Mouse (Mus musculus) kidney, postnatal 4 days (tissue): Measurements from ENCODE around the gene Cerk.
A peak's percentile ranks its signal among the peaks of the same experiment; 100 is the strongest.

Experiments
- DNase-seq, 2 experiments: peaks; one replicate each; pipeline ENCODE4 v3.0.0; 2021; ENCODE audit warnings: mixed read lengths in 2 of 2

The Cerk gene

DNA sequence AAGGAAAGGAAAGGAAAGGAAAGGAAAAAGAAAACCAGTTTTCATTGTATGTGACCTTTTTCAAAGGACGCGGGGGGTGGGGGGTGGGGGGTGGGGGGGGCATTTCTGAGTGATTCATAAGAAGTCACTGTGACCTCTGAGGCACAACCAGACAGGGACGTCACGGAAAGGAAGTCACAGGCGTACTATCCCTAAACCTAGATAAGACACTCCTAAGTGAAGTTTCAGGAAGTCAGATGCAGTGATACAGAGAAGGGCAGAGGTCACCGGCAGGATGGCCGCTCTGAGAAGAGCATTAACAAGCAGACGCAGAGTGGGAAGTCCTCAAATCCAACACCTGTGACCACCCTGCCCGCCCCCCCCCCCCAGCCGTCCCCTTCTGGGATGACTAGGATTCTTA is 25.0 kb downstream of the Cerk start:
- DNase-seq: no peak

DNA sequence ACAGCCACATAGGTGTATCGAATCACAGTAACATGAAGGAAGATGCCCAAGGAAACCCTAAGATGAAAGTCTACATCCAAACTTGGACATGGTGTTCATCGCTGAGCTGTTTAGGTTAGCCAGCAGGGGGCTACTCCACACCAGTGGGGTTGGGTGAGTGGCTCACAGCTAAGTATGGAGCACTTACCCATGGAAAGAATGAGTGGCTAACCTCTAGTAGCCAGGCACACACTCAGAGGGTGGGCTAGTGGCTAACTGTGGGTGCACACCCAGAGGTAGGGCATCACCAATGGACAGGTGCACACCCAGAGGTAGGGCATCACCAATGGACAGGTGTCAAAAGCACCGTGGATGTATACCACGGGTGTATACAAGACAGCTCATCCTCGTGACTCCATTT is 26.2 kb downstream of the Cerk start:
- no peak for DNase-seq

DNA sequence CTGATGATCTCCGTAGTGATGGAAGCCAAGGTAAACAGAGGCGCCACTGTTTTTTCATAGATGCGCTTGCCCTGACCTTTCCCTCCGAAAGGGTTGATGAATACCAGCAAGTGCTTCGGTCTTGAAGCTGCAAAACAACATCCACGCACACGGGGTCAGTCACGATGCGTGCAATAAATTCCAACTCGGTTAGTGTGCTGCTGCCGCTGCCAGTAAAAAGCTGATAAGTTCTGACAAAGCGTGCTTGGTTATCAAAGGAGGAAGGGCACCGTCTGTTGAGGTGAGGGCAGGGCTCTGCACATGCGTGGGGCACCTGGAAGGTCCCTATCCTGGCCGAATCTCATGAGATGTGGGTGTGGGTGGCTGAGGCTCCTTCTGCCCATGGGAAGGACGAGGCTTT is 26.8 kb downstream of the Cerk start:
- DNase-seq: no peak

DNA sequence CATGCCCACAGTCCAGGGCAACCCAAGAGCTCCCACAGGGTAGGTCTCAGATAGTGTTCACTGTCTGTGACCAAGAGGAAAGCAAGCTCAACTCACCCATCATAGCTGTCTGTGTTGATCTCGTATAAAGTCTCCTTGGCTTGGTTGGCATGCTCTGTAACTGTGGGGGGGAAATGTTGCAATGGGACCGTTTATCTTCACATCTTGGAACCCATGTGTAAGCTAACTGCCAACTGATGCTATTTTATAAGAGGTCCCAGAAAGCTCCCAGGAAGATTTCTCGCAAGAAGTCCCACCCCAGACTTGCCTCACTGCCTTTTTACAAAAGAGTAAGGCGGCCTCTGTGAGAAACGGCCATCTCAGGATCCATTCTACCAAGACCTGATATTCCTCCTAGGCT is 29.4 kb downstream of the Cerk start:
- no peak for DNase-seq

DNA sequence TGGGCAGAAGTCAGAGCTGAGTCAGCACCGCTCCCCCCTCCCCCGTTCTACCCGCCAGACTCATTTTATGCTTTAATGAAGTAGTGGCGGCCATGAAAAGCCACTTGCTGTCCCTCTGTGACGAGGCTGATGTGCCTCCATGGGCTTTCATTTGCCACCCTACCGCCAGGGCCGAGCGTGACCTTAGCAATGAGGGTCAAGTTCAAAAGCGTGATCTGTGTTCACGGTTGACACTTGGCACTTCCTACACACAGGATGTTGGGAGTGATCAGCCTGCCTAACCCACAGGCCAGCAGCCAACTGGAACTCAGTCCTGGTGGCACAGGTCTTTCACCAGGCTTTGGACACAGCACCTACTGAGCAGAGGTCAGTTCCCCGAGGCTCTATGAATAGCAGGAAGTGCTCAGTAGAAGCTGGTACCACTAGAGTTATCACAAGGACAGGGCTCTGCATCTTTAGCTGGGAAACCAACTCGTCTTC is 32.4 kb downstream of the Cerk start:
- no peak for DNase-seq

DNA sequence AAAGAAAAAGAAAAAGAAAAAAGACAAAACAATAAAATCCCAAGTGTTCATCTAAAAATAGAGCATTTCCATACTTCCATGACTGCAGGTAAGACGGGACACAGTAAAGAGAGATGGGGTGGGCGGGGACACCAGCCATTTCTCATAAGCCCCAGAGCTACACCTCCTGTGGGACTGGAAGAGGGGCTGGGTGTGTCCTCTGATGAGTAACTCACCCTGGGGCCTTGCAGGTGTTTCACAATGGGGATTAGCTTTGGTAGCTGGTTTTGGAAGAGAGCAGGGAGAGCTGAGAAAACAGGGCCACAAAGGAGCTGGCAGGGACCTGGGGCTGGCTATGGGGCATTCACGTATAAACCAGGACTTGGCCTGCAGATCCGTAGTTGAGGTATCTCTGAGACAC is 35.3 kb downstream of the Cerk start:
- no peak for DNase-seq

DNA sequence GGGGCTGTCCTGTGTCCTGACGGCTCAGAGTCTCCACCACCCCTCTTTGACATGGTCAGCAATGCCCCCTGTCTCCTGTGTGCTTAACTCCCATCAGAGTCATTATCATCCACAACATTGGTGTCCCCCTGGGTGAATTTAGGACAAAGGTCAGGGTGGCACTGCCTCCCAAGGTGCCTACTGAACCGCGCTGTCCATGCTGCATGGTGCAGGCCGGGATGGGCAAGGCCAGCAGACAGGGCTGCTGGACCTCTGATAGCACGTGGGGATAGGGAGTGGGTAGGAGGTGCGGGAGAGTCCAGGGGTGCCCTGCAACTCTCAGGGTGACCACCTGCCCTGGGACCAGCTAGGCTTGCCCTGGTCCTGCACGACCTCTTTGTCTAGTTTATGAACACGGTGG is 39.0 kb downstream of the Cerk start:
- no peak for DNase-seq

DNA sequence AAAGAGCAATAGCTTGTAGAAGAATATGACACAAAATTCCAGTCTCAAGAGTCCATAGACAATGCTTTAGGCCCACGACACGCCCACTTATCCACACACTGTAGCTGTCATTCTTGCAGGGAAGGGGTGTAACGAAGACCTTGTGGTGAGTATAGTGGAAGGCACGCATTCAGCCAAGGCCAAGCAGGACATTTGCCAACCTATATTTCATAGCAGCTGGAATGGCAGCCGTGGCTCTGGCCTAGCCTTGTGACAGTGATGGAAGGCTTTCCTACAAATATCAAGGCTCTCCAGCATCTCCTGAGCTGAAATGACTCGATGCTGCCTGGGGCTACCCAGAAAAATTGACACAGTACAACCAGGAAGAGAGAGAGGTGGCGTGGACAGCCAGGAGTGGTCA is 40.9 kb downstream of the Cerk start:
- DNase-seq: no peak

DNA sequence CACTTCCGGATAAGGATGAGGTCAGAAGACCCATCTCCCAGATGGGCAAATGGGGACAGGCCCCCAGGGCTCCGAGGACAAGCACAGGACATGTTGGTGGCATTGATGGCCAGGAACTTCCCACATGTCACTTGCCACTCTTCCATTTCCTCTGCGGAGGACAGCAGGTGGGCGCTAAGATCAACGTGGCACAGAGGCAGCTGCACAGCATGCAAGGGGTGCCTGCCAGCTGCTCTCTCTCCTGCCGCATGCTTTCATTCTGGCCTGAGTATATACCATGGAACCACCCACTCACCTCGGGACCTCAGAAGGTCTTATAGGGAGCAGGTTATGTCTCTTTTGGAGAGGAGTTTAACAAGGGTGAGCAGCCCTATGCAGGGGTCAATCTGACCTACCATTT is 41.4 kb downstream of the Cerk start:
- DNase-seq: no peak

DNA sequence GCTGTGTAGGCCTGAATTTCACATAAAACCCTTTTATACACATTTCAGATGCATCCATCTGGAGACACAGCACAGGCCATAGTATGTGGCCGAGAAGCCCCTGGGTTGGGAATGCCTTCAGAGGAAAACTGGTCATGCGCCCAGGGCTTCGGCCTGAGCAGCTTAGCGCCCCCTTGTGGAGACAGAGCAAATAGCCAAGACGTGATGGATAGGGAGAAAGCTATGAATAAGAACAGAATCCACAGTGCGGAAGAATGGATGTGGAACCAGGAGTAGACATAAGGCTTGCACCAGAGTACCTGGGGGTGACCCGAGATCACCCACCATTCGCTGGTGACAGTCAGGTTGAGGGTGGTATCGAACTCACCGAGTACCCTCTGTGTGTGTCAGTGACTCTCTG is 45.6 kb downstream of the Cerk start:
- DNase-seq: peak; percentile 81 to 87

DNA sequence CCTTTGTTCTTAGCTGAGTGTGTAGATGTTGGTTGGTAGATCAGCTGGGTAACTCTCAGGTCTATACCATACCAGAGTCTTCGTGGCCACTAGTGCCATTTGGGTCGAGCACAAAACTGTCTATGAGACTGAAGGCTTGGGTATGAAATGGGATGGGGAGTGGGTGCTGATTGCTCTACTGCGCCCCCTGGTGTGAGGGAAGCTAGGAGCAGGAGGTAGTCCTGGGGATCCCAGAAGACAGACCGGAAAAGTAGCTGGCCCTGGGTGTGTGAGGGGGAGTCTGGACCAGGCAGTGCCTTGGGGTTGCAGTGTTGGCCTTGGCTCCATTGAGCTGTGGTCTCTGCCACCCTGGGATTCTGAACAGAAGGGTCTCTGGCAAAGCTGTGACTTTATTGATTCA is 48.3 kb downstream of the Cerk start:
- peak; percentile 71 to 73 for DNase-seq

DNA sequence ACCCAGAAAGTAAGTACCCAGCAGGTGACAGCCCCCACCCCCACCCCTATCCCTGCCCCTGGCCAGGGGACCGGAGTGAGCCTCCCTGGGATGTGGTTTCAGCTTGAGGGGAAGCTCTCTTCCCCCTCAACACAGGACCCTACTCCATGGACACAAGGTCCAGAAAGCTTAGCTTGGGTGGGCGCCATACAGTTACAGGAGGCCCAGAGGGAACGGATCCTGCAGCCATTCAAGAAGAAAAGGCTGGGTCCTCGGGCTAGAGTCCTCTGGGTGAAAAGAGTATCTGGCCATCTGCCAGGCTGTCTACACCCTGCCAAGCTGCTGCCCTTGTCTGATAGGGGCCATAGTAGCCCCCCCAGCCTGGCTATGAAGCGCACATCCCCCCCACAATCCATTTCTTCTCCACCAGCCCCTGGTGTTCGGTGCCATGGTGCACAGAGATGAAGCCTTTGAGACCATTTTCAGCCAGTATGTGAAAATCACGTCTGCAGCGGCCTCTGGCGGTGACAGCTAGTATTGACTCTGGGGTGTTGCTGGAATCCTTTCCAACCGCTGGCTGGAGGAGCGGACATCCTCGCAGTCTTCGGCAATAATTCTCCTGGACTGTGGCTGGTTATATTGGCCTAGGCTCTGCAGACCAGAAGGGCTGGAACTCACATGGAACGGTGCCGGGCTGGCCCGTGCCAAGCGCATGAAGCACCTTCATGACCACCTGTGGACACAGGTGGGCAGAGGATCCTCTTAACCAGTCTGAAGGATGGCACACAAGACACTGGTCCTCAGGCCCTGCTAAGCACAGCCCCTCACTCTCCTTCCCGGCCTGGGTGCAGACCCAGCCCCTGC is 50.8 kb downstream of the Cerk start:
- DNase-seq: peak; percentile 94 to 96

DNA sequence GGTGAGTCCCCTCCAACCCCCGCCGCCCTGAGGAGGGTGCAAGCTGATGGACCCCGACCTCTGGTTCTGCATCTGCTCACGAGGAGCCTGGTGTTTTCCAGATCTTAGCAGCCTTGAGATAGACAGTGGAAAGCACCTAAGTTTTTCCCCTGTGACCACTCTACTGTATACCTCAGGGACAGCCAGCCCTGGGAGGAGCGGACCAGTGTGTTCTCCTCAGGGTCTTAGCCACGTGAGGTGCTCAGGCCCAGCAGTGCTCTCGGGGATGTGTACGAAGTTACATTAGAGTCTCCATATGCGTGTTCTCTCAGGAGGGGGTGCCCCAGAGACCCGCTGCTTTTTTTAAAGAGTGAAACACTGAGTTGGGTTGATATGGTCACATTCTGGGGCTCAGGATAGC is 55.3 kb downstream of the Cerk start:
- no peak for DNase-seq

DNA sequence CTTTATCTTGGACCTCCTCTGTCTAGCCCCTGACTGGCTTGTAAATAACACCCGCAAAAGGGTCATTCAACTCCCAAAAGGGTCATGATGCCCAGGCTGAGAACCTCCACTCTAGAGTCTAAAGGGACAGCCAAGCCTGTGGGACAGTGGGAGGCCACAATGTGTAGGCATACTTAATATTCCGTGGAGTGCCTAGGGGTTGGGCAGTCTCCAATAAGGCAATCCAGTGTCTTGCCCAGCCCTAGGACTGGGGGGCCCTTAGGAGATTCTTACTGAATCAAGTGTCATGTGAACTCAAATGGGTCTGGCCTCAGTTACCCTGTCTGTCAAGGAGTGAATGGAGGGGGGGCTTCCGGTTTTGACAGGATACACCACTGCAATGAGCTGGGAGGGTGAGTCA is 56.9 kb downstream of the Cerk start:
- no peak for DNase-seq

DNA sequence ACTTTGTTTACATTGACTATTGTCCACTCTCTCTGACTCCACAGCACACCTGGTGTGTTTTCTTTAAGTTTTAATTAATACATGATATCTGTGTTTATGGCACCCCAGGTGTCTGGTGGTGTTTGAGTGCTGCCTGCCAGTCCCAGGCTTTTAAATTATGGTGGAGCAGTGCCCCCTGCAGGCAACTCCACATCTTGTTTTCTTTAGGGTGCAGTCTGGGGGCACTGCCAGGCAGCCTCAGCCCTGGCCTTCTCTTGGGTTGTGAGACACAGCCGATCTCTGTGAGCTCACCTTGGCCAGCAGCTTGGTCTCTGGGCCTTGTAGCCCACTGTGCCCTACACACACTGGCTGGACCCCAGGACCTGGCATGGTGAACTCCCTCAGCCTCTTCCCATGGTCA is 61.6 kb downstream of the Cerk start:
- DNase-seq: peak; percentile 86 to 87

DNA sequence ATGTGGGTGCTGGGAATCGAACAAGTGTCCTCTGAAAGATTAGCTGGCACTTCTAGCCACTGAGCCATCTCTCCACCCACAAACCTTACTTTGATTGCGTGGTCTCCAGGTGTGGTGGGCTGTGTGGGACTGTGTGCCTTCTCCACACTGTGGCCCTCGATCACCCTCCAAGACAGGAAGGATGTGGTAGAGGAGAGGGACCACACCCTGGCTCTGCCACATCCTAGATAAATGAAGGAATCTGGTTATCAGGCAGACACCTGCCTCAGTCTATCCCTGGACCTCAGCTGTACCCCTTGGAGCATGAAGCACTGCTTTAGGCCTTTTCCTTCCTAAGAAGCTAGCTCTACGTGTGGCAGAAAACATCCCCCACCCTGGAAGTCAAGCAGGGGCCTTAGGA is 62.5 kb downstream of the Cerk start:
- DNase-seq: no peak

DNA sequence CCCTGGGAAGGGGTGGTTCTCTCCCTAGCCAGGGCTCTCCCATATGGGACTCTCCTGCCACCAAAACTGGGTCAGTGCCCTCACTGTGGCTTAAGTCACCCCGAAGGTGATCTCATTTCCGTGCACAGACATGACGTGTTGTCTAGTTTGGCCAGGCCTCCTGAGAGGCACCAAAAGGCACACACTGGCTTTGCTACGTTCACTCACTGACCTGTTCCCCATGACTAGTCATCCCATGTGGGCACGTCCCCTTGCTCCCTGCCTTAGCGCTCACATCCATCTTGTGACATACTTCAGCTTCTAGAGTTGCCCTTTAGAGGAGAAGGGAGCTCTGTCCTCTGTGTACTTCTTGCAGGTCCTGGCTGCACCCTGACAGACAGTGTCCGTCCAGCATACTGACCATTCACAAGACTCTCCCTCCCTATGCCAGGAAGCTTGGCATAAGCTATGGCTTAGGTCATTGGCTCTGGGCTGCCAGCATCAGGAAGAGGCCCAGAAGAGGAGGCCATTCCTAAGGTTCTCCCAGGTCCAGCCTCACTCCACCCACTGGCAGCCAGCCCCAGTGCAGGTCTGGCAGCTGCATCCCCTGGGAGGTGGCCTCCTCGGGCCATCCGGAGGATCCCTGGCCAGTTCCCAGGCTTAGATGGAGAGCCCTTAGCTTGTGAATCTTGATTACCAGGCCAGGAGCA is 63.5 kb downstream of the Cerk start:
- DNase-seq: peak; percentile 30 to 50

DNA sequence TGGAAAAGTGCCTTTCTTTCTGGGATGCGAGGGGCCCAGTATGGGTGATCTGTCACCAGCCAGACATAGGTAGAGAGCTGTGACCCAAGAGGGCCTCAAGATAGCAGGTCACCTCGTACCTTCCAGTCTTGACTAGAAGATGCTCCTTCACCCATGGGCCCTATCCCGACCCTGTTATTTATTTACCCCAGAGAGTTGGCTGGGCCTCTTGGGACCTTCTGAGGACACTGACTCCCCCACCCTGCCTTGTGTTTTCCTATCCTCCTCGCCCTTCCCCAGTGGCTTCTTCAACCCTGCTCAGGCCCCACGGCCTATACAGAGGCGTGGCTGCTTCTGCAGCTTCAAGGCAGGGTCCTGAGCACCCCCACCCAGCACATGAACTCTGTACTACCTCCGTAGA is 66.8 kb downstream of the Cerk start:
- DNase-seq: no peak

DNA sequence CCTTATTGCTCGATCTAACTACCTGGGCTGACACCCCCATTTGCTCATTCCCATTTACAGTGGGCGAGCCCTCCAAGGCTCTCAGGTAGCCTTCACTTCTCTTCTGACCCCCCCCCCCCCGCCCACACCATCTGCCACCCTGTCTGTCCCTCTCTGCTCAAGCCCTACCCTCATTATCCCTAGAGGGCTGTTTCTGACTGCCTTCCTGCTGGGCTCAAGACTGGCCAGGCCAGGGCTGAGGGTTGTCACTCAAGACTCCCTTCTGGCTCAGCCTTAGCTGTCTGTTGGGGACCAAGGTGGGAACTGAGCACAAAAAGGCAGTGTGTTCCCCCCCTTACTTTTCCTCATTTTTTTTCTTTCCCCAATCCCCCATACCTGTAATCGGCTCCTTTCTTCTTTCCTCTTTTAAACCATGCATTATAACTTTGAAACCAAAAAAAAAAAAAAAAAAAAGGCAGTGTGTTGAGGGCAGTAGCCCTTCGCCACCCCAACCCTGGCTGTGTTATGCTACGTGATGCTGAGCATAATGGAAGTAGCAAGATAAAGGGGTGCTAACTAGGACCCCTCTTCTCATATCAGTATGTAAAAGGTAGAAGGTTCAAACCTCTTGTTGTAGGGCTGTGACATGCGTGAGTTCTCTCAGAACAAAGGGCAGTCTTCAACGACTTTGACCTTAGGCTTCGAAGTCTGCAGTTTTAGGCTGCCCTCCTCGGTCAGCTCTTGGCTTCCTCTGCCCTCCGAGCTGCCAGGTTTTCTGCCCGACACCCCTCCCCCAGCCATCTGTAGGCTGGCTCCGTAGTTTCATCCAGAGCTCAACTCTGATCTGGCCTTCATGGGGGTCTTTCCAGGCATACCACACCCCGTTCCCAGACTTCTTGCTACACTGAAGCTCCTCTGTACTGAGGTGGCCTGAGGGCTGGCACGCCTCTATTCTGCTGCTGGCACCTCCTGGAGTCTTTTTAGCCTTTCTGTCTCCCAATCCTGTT is 68.5 kb downstream of the Cerk start:
- no peak for DNase-seq

DNA sequence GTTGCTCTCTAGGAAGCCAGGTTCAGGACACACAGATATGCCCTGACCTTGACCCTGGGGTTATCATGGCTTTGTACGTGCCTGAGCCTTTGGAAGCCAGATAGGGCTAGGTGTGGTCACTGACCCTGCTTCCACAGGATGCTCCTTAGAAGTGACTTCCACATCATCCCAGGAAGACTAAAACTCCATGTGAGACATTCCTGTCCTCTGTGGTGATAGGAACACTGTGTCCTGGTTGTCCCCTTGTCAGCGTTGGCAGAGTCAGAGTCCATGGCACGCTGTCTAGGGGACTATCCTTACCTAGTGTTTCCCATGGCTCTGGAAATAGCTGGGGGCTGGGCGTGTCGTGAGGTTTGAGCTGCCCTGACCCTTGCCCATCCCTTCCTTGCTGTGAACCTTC is 69.5 kb downstream of the Cerk start:
- DNase-seq: no peak

DNA sequence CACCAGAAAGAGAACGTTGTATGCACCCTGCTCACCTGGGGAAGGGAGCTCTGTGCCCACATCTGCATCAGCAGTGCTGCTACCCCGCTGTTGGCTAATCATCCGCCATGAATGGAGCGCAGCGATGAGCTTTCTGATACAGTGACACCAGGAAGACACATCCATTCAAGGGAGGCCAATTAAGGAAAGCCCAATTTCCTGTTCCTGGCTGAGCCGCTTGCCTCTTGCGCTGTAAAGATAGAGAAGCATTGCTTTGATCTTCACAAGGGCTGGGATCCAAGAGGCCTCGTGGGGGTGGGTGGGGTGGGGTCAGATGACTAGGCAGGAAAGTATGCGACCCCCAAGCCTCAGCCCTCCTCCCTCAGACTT is 72.6 kb downstream of the Cerk start:
- DNase-seq: peak in 1 of 2 experiments; percentile 42

DNA sequence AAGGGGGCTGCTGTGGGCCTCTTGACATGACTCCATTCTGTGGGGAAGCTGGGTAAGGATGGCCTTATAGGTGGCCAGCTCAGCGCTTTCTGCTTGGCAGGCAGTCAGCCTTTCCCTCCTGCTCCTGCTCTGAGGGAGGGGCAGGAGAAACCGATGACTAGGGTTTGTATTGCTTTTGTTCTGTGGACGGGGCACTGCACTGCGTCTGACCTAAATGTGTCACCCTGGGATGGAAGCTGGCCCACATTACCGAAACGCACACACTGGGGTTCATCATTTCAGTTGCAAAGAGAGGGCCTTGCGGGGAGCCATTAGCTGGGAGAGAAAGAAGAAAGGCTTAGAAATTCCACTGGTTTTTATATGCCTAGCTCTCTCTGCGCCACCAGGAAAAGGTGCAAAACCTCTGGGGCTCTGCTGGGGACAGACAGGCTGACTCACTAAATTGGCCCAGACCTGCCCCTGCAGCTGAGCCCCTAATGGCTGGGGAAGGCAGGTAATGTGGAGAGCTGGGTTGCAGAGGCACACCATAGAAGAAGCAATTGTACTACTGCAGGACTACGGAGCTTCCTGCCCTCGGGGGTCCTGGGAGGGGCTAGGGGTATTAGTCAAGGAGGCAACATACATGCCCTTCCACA is 73.1 kb downstream of the Cerk start:
- DNase-seq: peak in 1 of 2 experiments; percentile 39
